Mouse (Mus musculus) erythroblast, adult 5-6 weeks (primary cell): Measurements from ENCODE around the gene Pbx3. TPM values are rescaled to one million over a fixed set of nuclear protein-coding genes. Genes with fewer than 3 reads are reported as not detected.

ENCODE experiments used
- ATAC-seq: replicated peaks from 2 replicates; pipeline ENCODE4 v1.8.0; 2016; ENCODE audit warnings: moderate number of reproducible peaks, mild to moderate bottlenecking, moderate TSS enrichment, inconsistent platforms; ENCODE audit not compliant: poor library complexity, low FRiP score, severe bottlenecking
- total RNA-seq, 2 experiments: library from RNA; stranded (forward) in 1 of 2; stranded (reverse) in 1 of 2; fragments of 150-400 nt in 1 of 2; fragments of 200-764, 138-1000 nt in 1 of 2; gene quantifications; 2 replicates each; pipeline versions ENCODE4 v1.2.3 to v1.2.4; 2015 to 2017; ENCODE audit warnings: low replicate concordance in 2 of 2

The Pbx3 gene
- total RNA-seq, 2 experiments from 2014 or later = 9.2 to 13.6 TPM

GRCm38 (mm10) chr2:34235467-34236075 lies 137.4 kb downstream of the Pbx3 start:
- ATAC-seq = no peak

DNA sequence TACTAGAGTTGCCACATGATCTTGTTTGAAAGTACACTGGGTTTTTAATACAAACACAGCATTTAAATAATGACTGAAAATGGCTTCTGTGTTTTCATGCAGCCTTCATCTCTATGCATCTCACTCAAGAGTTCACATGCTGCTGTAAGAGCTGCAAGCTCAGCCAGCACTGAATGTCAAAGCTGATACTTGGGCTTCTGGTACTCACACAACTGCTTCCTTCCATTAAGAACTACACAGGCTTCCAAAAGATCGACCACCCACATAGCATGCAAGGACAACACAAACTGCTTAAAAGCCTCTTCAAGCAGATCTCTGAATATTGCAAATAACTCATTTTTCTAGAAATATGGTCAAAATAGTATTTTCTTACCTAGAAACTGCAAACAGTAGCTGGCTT lies 138.7 kb downstream of the Pbx3 start:
- no peak for ATAC-seq

DNA sequence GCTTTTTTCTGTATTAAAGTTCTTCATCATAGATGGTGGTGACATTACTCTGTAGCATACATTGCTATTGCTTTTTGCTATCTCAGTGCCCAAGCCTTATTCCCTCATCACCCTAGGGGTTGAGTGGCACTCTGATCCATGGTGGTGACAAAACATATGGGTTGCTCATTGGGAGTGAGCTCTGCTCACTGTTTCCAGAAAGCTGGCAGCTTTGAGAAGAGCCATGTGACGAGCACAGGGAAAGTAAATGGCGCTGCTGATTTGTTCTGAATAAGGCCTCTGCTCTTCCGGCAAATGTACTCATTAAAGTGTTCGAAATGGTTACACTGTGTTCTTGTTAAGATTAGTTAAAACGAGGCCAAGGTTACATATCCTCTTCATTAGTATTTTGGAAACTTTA lies 139.7 kb downstream of the Pbx3 start:
- no peak for ATAC-seq

DNA sequence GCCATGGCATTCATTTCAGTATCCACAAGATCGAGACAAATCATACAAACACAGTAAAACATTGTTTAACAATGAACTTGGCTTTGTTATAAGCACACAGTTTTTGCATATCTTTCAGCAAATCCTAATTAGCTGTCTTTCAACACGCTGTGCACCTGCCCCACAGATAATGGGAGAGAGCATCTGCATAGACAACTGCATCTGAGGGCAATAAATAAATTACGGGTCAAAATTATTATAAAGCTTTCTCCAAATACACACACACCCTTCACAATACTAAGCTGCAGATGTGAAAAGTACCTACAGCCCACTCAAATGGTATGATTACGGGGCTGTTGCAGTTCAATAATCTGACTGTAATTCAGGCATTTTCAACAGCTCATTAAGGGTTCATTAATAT lies 145.3 kb downstream of the Pbx3 start:
- ATAC-seq = no peak

DNA sequence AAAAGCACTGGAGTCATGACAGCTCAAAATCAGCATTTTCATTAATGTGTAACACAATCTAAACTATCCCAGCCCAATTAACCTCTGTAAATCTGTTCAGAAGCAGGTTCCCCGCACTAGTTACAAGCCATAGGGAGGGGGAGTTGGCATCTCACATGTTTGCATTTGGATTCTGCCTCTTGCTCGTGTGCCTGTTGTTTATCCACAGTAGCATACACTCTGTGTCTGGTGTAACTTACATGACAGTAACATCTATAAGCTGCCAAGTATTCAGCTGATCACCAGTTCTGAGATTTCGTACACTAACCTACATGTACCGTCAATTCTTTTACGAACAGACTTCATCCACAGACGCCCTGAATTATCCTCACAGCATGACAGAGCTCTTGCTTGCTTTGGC lies 147.5 kb downstream of the Pbx3 start:
- no peak for ATAC-seq

- ATAC-seq = no peak
Observed at GRCm38 (mm10) chr2:34221477-34221876, 151.5 kb downstream of the Pbx3 start.

GRCm38 (mm10) chr2:34219150-34219549 lies 153.8 kb downstream of the Pbx3 start:
- ATAC-seq = no peak

- ATAC-seq = no peak
Observed at GRCm38 (mm10) chr2:34217596-34217995, 155.3 kb downstream of the Pbx3 start.

- ATAC-seq = no peak
Observed at GRCm38 (mm10) chr2:34215496-34215895, 157.4 kb downstream of the Pbx3 start.

GRCm38 (mm10) chr2:34212418-34212817 lies 160.5 kb downstream of the Pbx3 start:
- no peak for ATAC-seq

DNA sequence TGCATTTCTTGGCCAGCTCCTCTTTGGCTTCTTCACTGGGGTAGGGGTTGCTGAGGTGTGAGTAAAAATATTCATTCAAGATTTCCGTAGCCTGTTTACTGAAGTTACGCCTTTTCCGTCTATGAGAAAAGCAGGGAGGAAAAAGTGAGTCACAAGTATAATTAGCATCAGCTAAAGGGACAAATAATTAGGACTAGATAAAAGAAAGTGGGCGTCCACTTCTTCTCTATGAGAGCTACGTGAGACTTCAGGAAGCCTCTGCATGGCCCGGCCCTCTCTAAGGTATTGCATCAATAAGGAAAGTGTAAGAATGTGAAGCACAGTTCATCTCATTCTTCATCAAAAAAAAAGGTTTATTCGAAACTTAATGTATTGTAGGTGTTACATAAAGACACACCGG lies 168.1 kb downstream of the Pbx3 start:
- ATAC-seq = no peak

- ATAC-seq = no peak
Observed at GRCm38 (mm10) chr2:34204325-34204724, 168.6 kb downstream of the Pbx3 start.

DNA sequence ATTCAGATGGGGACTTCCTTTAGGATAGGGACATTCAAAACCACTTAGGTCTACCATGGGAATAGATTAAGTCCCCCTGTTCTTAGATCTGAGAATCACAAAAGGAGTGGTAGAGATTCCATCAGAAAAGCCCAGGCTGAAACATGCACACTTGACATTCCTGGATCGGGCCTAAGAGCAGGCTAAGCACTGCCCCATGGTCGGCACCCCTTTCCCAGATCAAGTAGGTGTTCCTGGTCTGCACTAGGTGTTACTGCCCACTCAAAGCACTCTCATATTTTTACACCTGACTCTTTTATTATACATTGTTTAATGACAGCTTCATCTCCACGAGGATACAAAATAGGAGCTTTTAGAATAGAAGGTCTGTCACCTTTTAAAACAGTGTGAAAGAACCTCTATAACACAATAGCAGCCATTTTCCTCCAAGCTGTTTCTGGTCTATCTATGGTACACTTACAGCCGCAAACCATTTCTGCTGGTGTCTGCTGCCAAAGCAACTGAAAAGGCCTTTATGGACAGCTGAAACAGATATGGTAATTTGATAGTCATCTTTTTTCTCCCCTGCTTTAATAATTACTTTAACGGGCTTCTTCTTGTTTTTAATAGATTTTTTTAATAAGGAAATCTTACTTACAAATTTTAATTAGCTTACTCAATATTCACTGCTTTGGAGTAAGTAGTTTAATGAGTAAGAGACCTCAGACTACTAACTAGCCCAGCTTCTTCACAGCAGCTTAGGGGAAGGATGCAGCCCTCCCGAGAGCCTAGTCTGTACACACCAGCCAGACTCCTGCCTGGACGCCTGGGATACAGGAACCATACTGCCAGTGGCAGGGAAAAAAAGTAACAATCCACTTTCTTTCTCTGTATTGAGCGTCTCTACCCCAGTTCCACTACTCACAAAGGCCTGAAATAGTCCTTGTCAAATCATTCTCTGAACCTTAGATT lies 178.8 kb downstream of the Pbx3 start:
- ATAC-seq = no peak

GRCm38 (mm10) chr2:34193276-34193675 lies 179.7 kb downstream of the Pbx3 start:
- no peak for ATAC-seq

DNA sequence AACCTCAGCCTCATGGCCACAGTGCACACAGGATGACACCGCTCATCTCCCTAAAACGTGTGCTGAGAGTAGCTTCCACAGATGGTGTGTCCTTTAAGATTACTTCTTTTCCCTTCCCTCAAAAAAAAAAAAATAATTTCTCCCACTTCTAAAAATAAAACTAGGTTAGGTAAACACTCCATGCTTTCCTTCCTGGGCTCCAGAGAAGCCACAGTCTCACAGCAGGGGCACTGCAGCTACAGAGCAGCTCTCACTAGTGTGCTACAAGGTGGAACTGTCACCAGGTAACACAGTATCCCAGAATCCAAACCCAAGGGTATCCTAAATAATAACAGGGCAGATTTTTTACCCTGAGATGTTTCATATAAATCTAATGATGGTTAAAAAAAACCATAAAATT lies 185.6 kb downstream of the Pbx3 start:
- ATAC-seq = no peak

GRCm38 (mm10) chr2:34181600-34181999 lies 191.3 kb downstream of the Pbx3 start:
- ATAC-seq = no peak

GRCm38 (mm10) chr2:34179299-34179698 lies 193.6 kb downstream of the Pbx3 start:
- ATAC-seq = no peak

DNA sequence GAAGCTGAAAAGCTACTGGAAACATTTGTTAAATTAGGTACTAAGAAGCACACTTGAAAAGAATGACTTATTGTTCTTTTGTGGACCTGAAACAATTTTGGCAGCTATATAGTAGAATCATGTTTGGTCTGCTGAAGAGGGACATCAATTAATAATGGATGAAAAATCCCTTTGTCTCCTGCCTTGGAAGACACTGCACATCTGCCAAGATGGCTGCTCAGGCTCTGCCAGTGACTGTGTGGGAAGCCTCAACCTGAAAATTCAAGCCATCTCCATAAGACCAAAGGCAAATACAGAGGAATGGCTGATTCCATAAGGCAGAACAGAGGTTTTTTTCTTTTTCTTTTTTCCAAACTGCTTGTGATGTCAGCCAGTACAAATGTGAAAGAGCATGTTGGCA lies 194.3 kb downstream of the Pbx3 start:
- no peak for ATAC-seq

- ATAC-seq = no peak
Observed at GRCm38 (mm10) chr2:34170424-34170823, 202.5 kb downstream of the Pbx3 start.

- ATAC-seq = no peak
Observed at GRCm38 (mm10) chr2:34169626-34170025, 203.3 kb downstream of the Pbx3 start.

DNA sequence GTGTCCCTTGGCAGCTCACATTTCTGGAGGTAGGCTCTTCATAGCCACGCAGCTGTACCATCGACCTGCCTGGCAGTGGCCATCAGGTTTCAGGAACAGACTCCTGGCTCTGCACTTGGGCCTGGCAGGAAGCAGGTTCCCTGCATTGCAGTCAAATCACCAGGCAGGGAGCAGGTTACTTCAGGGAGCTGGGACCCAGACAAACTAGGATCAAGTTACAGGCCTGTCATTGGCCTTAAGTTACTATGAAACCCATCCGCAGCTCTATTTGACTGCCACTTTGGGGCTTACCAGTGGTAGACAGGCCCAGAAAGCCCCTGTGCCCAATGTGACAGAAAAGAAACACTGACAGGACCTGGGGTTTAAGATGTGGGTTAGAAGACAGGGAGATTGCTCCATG lies 204.8 kb downstream of the Pbx3 start:
- ATAC-seq = no peak
